Mouse (Mus musculus) neural tube, embryonic 15.5 days (tissue): ENCODE results near the gene Zfp950. TPM values are rescaled to one million over a fixed set of nuclear protein-coding genes. Genes with fewer than 3 reads are reported as not detected.
"Not testable (repeated sequence)": the region's sequence is repeated elsewhere in the genome, so short reads cannot be mapped to it uniquely, and the experiment has no call there.

ENCODE experiments used
- ATAC-seq: fragments of 200-750 bp; cut with Nextera tagmentation; 2 replicates; pipeline ENCODE4 v1.8.0; 2017; ENCODE audit warnings: mild to moderate bottlenecking, moderate TSS enrichment, moderate library complexity; ENCODE audit not compliant: low FRiP score
- H3K27ac ChIP-seq: fragments of 300-500 bp; sonication (generic); replicated peaks from 2 replicates; pipeline ENCODE4 v1.5.1; 2015; ENCODE audit warnings: mild to moderate bottlenecking, inconsistent platforms
- H3K27me3 ChIP-seq: fragments of 300-500 bp; sonication (generic); replicated peaks from 2 replicates; pipeline ENCODE4 v1.6.1; 2015; ENCODE audit warnings: inconsistent platforms
- H3K36me3 ChIP-seq: fragments of 300-500 bp; sonication (generic); 2 replicates; pipeline ENCODE4 v1.6.1; 2015; ENCODE audit warnings: inconsistent platforms
- H3K4me1 ChIP-seq: fragments of 300-500 bp; sonication (generic); 2 replicates; pipeline ENCODE4 v1.6.1; 2015; ENCODE audit warnings: inconsistent platforms
- H3K4me2 ChIP-seq: fragments of 300-500 bp; sonication (generic); 2 replicates; pipeline ENCODE4 v1.6.1; 2015; ENCODE audit warnings: inconsistent platforms, mild to moderate bottlenecking, moderate library complexity
- H3K4me3 ChIP-seq: fragments of 300-500 bp; sonication (generic); replicated peaks from 2 replicates; pipeline ENCODE4 v1.5.1; 2015; ENCODE audit warnings: mild to moderate bottlenecking, inconsistent platforms
- H3K9ac ChIP-seq: fragments of 300-500 bp; sonication (generic); replicated peaks from 2 replicates; pipeline ENCODE4 v1.6.1; 2015; ENCODE audit warnings: mild to moderate bottlenecking, inconsistent platforms
- H3K9me3 ChIP-seq: fragments of 300-500 bp; sonication (generic); replicated peaks from 2 replicates; pipeline ENCODE4 v1.6.1; 2016; ENCODE audit warnings: inconsistent platforms
- WGBS: fragments of 180-500 bp; shearing (Covaris S2); methylation state at CpG from one replicate; pipeline ENCODE4 v1.1.7; 2015; ENCODE audit warnings: mixed read lengths; 5-methylcytosine and 5-hydroxymethylcytosine counted together
- polyA plus RNA-seq: library from polyadenylated mRNA; unstranded; fragments of >200 nt; fragmentation: Nextera tagmentation; extraction: Ambion mirVana; gene quantifications from 2 replicates; pipeline ENCODE4 v1.2.1, GENCODE M21; 2015

Gene Zfp950
- 60.9 and 65.1 TPM in 2 replicates for polyA plus RNA-seq

DNA sequence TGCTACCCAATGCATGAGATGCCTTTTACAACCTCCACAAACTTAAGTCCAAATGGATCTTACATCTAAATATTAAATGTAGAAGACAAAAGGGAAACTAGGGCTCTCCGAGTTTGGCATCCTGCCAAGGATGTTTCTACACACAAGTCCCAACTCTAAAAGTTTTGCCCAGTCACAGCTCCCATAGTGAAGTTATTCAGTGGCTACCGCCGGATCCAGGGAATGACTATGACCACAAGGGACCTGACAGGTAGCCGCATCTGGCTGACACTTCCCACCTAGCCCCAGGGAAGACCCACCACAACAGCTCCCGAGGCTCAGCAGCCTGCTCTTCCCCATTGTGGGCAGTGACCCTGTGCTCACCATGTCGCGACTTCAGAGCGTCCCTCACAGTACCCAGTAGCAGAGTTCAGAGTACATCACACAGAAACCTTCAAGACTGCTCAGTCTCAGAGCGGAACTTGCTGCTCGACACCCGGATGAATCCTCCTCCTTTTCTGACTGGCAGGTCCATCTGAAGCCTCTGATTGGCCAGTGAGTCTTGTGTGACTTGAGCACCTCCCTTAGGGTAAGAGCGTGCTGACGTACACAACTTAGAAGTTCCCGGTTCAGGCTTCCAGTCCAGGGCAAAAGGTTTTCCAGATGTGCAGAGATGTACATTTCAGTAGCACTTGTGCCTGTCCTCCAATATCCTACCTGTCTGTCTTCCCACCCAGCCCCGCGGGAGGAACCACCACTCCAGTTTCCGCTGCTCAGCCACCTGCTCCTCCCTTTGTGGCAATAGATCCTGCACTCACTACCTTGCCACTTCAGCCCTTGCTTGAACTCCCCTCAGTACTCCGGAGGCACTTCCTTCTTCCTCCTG is at the start of gene Zfp950:
Gene Zfp950, minus strand, starts transcription at position 499 of the 865 bp plus-strand sequence.
- H3K4me3 ChIP-seq, result peak within 1 kb of the TSS; percentile 89
- H3K9ac ChIP-seq, result peak within 1 kb of the TSS; percentile 76
- H3K27me3 ChIP-seq, result no peaks in the 10 kb centered on the region
- peaks cover 16% of the 10 kb centered on the region for H3K4me1 ChIP-seq
- under 1% methylated on average over 18 of the region's 18 CpGs for WGBS
- H3K4me2 ChIP-seq, result peak within 1 kb of the TSS; percentile 85
- peak within 1 kb of the TSS; percentile 73 for H3K27ac ChIP-seq
- H3K9me3 ChIP-seq, result no peaks in the 10 kb centered on the region
- H3K36me3 ChIP-seq, result no peaks in the 10 kb centered on the region
- peak; percentile 100 for ATAC-seq

DNA sequence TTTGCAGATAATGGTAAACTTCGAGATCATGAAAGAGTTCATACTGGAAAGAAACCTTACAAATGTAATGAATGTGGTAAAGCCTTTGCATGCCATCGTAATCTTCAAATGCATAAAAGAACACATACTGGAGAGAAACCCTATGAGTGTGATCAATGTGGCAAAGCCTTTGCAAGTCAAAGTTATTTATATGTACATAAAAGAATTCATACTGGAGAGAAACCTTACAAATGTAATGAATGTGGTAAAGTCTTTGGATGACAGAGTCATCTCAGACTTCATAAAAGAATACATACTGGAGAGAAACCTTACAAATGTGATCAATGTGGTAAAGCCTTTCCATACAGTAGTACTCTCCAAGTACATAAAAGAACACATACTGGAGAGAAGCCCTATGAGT is 43.0 kb upstream of the Zfp950 start, which contains the start of gene Gm6020:
Gene Gm6020, plus strand, starts transcription at position 301 of the 400 bp plus-strand sequence.
- H3K4me3 ChIP-seq, H3K36me3 ChIP-seq, H3K9ac ChIP-seq, H3K4me1 ChIP-seq, ATAC-seq, H3K27ac ChIP-seq, H3K27me3 ChIP-seq, H3K4me2 ChIP-seq: not testable (repeated sequence)
- 0 out of 2 replicates have a peak, but pooled peaks cover 18% of the 10 kb centered on the region for H3K9me3 ChIP-seq
- WGBS, result 86% methylated on average over 2 of the region's 2 CpGs

- Histone ChIP-seq H3K9me3 (0 out of 2 replicates have a peak, but pooled peaks cover 1% of the 10 kb centered on the region), H3K4me2 (peak within 1 kb of the TSS; percentile 59), H3K4me1 (no peaks in the 10 kb centered on the region), H3K4me3 (peak within 1 kb of the TSS; percentile 35), H3K27ac (no peak within 1 kb of the TSS), H3K27me3 (no peaks in the 10 kb centered on the region), H3K9ac (no peak within 1 kb of the TSS; the same call in 1 of the 2 replicates), H3K36me3 (no peaks in the 10 kb centered on the region)
- WGBS, result 30% methylated on average over 39 of the region's 39 CpGs
- no peak for ATAC-seq
These were observed 35.2 kb upstream of the Zfp950 start, which contains the start of gene Gm7102 for GRCm38 (mm10) chr19:61175756-61176324. TSS of gene Gm7102 (minus strand) at chr19:61176309.

GRCm38 (mm10) chr19:61151701-61152420 is 11.2 kb upstream of the Zfp950 start:
- H3K36me3 ChIP-seq, result no peaks in the 10 kb centered on the region
- peak overlapping the region; percentile 45 for H3K4me3 ChIP-seq
- H3K4me2 ChIP-seq, result peak overlapping the region; percentile 86
- H3K9me3 ChIP-seq, result no peaks in the 10 kb centered on the region
- WGBS, result 7% methylated on average over 27 of the region's 27 CpGs
- peaks cover 8% of the 10 kb centered on the region for H3K4me1 ChIP-seq
- ATAC-seq, result peak; percentile 75
- peak overlapping the region; percentile 49 for H3K9ac ChIP-seq
- H3K27me3 ChIP-seq, result no peaks in the 10 kb centered on the region
- no peak overlapping the region for H3K27ac ChIP-seq

GRCm38 (mm10) chr19:61151372-61151700 is 10.7 kb upstream of the Zfp950 start:
- H3K27me3 ChIP-seq, result no peaks in the 10 kb centered on the region
- H3K27ac ChIP-seq, result no peak overlapping the region
- H3K9me3 ChIP-seq, result no peaks in the 10 kb centered on the region
- H3K36me3 ChIP-seq, result no peaks in the 10 kb centered on the region
- peak overlapping the region; percentile 49 for H3K9ac ChIP-seq
- WGBS, result 7% methylated on average over 8 of the region's 8 CpGs
- peak; percentile 47; the same call in 1 of the 2 replicates for ATAC-seq
- peak overlapping the region; percentile 86 for H3K4me2 ChIP-seq
- peak overlapping the region; percentile 45 for H3K4me3 ChIP-seq
- peaks cover 8% of the 10 kb centered on the region for H3K4me1 ChIP-seq

- peak; percentile 32; the same call in 1 of the 2 replicates for ATAC-seq
- Histone ChIP-seq H3K4me3 (peak overlapping the region; percentile 89), H3K4me2 (peak overlapping the region; percentile 85), H3K27ac (no peak overlapping the region), H3K9ac (peak overlapping the region; percentile 76), H3K36me3 (no peaks in the 10 kb centered on the region), H3K27me3 (no peaks in the 10 kb centered on the region), H3K4me1 (peaks cover 16% of the 10 kb centered on the region), H3K9me3 (no peaks in the 10 kb centered on the region)
- WGBS, result 26% methylated on average over 4 of the region's 4 CpGs
These were observed 659 bp upstream of the Zfp950 start for GRCm38 (mm10) chr19:61141299-61141698.

GRCm38 (mm10) chr19:61138655-61139054 is 2.0 kb downstream of the Zfp950 start:
- Histone ChIP-seq H3K9me3 (no peaks in the 10 kb centered on the region), H3K27me3 (no peaks in the 10 kb centered on the region), H3K4me1 (peaks cover 16% of the 10 kb centered on the region), H3K27ac (no peak overlapping the region), H3K4me3 (no peak overlapping the region), H3K36me3 (no peaks in the 10 kb centered on the region), H3K9ac (no peak overlapping the region), H3K4me2 (no peak overlapping the region)
- no peak for ATAC-seq

GRCm38 (mm10) chr19:61131096-61131495 is 9.5 kb downstream of the Zfp950 start:
- Histone ChIP-seq H3K9me3 (no peaks in the 10 kb centered on the region), H3K4me1 (no peaks in the 10 kb centered on the region), H3K27ac (no peak overlapping the region), H3K4me2 (no peak overlapping the region), H3K4me3 (no peak overlapping the region), H3K9ac (no peak overlapping the region), H3K36me3 (peaks cover 12% of the 10 kb centered on the region), H3K27me3 (no peaks in the 10 kb centered on the region)
- WGBS, result 91% methylated on average over 10 of the region's 10 CpGs
- ATAC-seq, result no peak

DNA sequence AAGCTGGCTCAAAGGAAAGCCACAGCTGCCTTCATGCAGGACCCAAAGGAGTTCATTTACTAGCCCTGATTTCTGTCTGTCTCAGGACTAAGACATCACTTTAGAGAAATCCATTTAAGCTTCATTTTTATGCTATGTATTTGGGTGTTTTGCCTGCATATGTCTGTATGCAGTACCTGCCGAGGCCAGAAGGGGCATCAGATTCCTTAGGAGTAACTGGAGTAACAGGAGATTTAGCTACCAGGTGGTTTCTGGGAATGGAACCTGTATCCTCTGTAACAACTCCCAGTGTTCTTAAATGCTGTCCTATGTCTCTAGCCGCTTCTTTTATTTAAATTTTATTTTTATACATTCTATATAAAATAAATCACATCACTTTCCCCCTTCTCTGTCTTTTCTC is 30.5 kb downstream of the Zfp950 start:
- no peak for ATAC-seq
- WGBS, result 58% methylated on average over 2 of the region's 2 CpGs
- H3K27ac ChIP-seq, result no peak overlapping the region
- peaks cover 8% of the 10 kb centered on the region; the same call in 1 of the 2 replicates for H3K9me3 ChIP-seq
- H3K36me3 ChIP-seq, result peaks cover 6% of the 10 kb centered on the region; the same call in 1 of the 2 replicates
- H3K4me1 ChIP-seq, result no peaks in the 10 kb centered on the region
- no peak overlapping the region for H3K4me3 ChIP-seq
- no peak overlapping the region for H3K4me2 ChIP-seq
- no peaks in the 10 kb centered on the region for H3K27me3 ChIP-seq
- H3K9ac ChIP-seq, result no peak overlapping the region

GRCm38 (mm10) chr19:61097764-61098163 is 42.9 kb downstream of the Zfp950 start:
- Histone ChIP-seq H3K4me2 (no peak overlapping the region), H3K4me1 (no peaks in the 10 kb centered on the region), H3K36me3 (peaks cover 14% of the 10 kb centered on the region; the same call in 1 of the 2 replicates), H3K27me3 (no peaks in the 10 kb centered on the region), H3K9ac (no peak overlapping the region), H3K4me3 (no peak overlapping the region), H3K9me3 (no peaks in the 10 kb centered on the region), H3K27ac (no peak overlapping the region)
- 20% methylated on average over 4 of the region's 4 CpGs for WGBS
- no peak for ATAC-seq

DNA sequence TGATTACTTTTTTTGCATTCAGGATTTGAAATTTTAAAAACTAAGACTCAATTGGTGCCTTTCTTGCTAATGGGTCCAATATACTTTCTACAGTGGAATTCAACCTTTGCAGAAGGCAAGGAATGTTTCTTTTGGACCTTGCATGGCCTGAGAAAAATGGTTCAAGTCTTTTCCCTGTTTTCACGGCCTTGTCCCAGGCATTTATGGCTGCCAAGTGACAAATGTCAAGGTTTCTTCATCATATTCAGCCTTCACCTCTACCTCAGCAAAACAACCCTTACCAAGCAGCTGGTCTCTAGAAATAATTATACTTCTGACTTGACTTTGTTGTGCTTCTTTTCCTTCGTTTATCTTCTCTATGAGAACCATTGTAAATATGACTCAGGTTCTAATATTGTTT is 43.9 kb downstream of the Zfp950 start:
- no peak for ATAC-seq
- no peak overlapping the region for H3K4me2 ChIP-seq
- 87% methylated on average over 2 of the region's 2 CpGs for WGBS
- no peaks in the 10 kb centered on the region for H3K9me3 ChIP-seq
- H3K9ac ChIP-seq, result no peak overlapping the region
- H3K27ac ChIP-seq, result no peak overlapping the region
- H3K4me1 ChIP-seq, result no peaks in the 10 kb centered on the region
- H3K36me3 ChIP-seq, result peaks cover 14% of the 10 kb centered on the region; the same call in 1 of the 2 replicates
- no peak overlapping the region for H3K4me3 ChIP-seq
- no peaks in the 10 kb centered on the region for H3K27me3 ChIP-seq
